Mouse (Mus musculus) cerebellum, adult 8-10 months (tissue): ENCODE measurements around the gene Hyal2.
A peak's percentile ranks its signal among the peaks of the same experiment; 100 is the strongest.
"Not testable (repeated sequence)": the region's sequence is repeated elsewhere in the genome, so short reads cannot be mapped to it uniquely, and the experiment has no call there.

Experiments
- DNase-seq: peaks from one replicate; pipeline ENCODE4 v3.0.0; 2022

Hyal2 gene

DNA sequence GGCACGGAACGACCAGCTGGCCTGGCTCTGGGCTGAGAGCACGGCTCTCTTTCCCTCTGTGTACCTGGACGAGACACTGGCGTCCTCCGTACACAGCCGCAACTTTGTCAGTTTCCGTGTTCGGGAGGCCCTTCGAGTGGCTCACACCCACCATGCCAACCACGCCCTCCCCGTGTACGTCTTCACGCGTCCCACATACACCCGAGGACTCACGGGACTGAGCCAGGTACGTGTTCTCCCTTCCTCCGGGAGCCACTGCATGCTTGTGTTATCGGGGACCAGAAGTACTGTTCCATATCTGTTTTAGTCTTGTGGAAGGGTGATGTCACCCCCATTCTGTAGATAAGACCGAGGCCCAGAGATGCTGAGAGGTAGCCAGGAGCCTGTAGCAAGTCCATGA, 3.1 kb downstream of the Hyal2 start:
- no peak for DNase-seq

DNA sequence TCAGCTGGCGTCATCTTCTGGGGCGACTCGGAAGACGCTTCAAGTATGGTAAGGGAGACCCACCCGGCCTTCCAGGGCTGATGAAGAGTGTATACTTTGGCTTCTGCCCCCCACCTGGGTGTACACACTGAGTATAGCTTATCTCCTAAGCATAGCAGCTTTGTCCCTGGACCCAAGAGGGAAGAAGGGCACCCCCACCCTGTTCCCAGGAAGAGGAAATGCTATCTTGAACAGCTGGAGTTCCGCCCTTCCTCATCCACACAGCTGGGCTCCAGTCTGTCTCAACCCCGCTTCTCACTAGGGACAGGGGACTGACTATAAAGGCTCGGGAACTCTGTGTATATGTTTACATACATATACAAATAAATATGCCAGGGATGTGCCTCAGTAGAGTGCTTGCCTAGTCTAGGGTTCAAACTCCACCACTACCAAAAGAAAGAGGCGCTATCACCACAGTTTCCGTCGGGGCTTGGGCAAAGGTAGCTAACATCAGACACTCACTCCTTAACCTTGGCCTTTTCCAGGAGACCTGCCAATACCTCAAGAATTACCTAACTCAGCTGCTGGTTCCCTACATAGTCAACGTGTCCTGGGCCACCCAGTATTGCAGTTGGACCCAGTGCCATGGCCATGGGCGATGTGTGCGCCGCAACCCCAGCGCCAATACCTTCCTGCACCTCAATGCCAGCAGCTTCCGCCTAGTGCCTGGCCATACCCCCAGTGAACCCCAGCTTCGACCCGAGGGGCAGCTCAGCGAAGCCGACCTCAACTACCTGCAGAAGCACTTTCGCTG, 4.0 kb downstream of the Hyal2 start:
- DNase-seq = no peak

DNA sequence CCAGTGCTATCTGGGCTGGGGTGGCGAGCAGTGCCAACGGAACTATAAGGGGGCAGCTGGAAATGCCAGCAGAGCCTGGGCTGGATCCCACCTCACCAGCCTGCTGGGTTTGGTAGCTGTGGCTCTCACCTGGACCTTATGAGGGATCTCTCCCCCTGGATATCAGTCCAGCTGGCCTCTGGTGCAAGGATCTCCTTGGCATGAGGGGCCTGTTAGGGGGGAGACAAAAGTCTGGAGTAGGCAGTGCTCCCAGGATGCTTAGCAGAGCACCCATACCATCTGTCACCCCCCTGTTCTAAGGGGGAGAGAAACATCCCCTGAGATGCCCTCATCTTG, 4.5 kb downstream of the Hyal2 start:
- DNase-seq = no peak

GRCm38 (mm10) chr9:107573774-107574173, 6.0 kb downstream of the Hyal2 start:
- not testable (repeated sequence) for DNase-seq

GRCm38 (mm10) chr9:107575579-107576356, 8.0 kb downstream of the Hyal2 start:
- DNase-seq = no peak

DNA sequence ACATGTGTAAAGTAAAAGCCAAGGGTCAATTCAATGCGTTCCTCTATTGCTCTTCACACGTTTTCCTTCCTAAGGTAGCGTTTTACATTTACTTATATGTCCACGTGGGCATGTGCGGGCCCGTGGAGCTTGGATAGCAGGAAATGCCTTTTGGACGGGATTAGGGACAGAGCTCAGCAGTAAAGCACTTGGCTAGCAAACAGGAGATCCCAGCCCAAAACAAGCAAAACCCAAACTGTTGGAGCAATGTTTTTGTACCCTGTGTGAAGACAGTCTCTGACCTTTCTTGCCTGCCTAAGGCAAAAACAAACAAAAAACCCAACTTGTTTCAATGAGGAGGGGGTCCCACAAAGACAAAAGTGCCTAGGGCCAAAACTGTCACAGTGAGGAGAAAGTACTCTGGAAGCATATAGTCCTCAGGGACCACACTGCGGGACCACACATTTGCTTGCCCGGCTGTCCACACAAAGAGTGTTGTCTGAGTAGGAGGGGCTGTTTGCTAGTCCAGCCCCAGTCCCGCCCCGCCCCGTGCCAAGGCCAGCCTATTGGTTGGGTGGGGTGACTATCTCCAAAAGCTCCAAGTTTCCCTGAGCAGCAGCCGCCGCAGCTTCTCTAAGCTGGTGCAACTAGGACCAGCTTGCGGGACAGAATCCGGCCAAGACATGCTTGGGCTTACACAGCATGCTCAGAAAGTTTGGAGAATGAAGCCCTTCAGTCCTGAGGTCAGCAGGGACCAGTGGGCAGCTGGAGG, 8.8 kb downstream of the Hyal2 start, which contains the start of gene Hyal1:
TSS of gene Hyal1 (plus strand) at position 571 of the 751 bp plus-strand sequence.
- no peak for DNase-seq

GRCm38 (mm10) chr9:107577871-107578270, 10.1 kb downstream of the Hyal2 start:
- no peak for DNase-seq

DNA sequence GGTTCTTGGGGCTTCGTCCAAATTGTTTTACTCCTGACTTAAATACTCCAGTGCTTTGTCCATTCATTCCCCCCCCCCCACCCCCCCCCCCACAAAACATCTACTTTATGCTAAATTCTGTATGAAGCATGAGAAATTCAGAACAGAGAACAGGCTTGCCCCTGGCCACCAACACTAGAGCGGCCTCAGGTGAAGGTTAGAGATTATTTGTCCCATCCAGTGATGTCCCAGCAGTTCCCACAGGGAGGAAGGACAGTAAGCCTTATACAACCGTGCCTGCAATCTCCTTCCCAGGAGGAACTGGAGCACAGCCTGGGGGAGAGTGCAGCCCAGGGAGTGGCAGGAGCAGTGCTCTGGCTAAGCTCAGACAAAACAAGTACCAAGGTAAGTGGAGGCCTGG, 10.8 kb downstream of the Hyal2 start, which contains the start of gene Naa80:
TSS of gene Naa80 (plus strand) at position 301 of the 400 bp plus-strand sequence.
- no peak for DNase-seq

- no peak for DNase-seq
Observed at GRCm38 (mm10) chr9:107579023-107579900, 11.5 kb downstream of the Hyal2 start.

DNA sequence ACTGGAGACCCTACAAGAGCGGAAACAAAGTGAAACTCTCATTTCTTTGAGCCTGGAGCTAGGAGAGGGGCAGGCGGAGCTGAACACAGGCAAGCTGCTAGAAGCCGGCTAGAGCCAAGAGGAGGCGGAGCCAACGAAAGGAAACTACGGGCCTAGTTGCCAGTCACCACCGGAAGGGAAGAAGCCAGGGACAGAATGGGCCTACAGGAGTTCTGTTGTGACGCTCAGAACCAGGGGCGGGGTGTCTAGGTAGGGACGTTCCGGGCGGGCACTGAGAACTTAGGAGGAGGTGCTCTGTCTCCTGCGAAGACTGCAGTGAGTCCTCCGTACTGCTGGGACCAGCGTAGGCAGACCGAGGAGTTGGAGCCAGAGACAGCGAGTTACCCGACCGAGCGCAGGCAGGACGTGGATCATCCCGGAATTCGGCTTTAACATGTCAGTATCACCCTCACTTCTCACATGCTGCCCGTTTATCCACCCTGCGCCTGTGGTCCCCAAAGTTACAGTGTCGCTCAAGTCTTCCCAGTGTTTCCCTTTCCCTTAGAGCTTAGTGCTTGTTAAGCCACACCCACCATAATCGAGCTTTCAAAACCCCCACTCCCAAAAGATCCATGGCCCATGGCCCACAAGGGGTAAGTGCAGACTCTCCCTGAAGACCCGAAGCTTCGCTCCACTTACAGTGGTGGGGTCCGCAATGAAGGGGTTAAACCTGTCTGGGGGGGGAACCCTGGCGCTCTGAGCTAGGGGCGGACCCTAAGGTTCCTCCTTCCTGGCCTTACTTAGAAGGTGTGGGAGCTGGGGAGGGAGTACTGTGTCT, 13.0 kb downstream of the Hyal2 start, which contains the start of gene Hyal3:
TSS of gene Hyal3 (plus strand) at position 318 of the 817 bp plus-strand sequence.
- DNase-seq = peak; percentile 87

DNA sequence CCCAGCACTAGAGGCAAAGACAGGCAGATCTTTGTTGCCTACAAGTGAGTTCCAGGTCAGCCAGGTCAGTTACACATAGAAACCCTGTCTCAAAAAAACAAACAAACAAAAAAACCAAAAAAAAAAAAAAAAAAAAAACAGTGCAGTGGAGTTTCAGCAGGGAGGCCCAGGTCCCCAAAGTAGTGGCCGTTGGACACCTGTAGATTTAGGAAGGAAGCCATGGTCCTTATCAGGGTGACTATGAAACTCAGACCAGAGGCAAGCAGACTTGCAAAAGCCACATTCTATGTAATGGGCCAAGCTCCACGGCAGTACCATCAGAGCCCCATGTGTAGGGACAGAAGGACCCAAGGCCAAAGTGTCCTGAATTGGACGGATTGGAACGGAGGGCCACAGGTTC, 13.8 kb downstream of the Hyal2 start:
- no peak for DNase-seq

GRCm38 (mm10) chr9:107582509-107583062, 14.8 kb downstream of the Hyal2 start:
- no peak for DNase-seq

- no peak for DNase-seq
Observed at GRCm38 (mm10) chr9:107583174-107583573, 15.4 kb downstream of the Hyal2 start.

GRCm38 (mm10) chr9:107586504-107586903, 18.8 kb downstream of the Hyal2 start:
- DNase-seq = no peak

DNA sequence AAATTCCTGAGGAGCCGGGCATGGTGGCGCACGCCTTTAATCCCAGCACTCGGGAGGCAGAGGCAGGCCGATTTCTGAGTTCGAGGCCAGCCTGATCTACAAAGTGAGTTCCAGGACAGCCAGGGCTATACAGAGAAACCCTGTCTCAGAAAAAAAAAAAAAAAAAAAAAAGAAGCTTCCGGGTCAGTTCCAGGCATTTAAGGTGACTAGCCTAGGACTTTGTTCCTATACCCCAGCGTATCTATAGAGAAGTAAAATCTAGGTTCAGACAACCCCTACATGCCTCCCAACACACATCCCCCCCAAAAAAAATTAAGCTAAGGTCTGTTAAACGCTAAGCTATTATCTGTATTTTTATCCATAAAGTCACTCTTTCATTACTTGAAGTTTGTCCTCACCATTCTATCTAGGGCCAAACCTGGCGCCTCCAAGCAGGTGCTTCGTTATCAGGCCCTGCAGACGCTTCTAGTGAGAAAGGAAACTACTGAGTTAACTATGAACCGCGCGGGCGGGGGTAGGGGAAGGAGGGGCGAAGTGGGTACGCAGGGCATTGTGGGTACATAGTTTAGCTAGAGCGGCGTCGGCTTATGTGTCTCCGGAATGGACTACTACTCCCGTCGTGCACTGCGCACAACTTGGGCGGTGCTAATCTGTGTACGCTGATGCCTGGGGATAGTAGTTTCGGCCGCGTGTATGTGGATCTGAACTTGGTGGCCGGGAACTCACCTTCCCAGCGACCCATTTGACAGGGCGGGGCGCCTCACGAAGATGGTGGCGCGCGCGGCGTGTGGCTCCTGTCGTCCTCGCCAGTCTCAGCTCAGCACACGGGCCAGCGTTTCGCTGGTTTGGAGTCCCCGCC, 19.5 kb downstream of the Hyal2 start, which contains the start of gene Ifrd2:
TSS of gene Ifrd2 (plus strand) at position 669 of the 859 bp plus-strand sequence.
- peak; percentile 96 for DNase-seq

DNA sequence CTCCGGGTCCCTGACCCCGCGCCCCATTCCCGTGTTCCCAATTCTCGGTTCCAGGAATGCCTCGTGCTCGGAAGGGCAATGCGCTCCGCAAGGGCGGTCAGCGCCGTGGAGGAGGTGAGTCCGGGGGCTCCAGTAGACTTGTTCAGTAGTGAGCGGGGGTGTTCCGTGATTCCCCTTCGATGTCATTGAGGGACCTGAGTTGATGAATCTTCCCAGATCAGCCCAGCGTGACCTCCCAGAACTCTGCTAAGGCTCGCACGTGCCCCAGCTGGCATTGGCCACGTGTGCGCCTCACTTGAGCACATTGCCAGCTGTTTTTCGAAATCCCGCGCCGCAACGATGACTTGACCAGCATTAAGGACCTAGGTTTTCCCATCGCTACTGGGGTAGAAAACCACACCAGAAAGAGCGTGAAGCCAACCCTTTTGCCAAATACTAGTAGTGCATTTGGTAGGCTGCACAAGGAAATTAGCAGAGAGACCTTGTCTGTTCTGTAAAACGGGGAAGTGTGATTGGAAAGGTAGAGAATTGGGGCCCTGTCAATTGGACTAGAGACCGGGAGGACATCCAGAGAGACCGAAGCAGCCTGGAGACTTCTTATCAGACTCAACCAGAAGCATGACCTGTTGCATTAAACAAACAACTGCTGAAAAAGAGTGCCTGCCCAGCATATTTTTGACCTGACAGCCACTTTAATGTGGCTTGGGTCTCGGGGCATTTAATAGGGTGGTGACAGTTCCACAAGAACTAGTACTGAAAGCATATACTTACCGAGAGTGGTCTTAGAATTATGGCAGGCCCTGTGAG, 20.3 kb downstream of the Hyal2 start:
- no peak for DNase-seq

DNA sequence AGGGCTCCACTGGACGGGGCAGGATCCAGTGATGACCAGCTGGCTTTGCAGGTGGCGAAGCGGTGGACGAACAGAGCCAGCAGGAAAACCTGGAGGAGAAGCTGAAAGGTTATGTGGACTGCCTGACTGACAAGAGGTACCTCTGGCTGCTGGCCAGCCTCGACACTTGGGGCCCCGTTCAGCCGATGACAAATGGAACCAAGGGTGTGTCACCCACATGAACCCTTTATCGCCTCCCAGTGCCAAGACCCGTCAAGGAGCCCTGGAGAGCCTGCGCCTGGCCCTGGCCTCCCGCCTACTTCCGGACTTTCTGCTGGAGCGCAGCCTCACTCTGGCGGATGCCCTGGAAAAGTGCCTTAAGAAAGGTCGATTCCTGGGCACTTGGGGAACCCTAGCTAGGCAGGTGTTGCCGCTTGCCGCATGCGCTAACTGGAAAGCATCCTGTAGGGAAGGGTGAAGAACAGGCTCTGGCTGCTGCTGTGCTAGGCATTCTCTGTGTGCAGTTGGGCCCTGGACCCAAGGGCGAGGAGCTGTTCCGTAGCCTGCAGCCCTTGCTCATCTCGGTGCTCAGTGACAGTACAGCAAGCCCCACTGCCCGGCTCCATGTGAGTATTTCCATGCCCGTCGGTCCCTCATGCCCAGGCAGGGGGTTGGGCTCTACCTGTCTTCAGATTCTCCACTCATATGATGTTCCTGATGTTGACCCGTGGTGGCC, 22.5 kb downstream of the Hyal2 start:
- no peak for DNase-seq

- no peak for DNase-seq
Observed at GRCm38 (mm10) chr9:107590773-107591060, 23.0 kb downstream of the Hyal2 start.
